Comparison of ENCODE assay signal across 10 mouse cellular contexts in the genomic region with DNA sequence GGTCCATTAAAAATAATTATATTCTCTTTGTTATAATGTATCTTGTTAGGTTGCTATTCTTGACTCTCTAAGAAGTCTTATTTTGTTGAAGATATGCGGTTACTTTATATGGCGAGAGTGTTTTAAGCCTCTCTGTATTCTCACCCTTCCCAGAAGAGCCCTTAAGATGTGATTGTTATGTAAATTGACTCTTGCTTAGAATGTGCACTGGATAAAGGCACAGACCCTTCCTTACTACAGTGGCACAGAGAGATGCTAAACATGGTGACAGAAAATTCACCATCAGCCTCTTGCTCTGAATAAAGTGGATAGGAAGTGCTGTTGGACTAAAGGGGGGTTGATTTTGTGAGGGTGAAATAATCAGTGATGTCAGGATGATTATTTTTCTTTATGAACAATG.
"Had no signal": no experiment of that assay in that cellular context is flagged by ENCODE, and none has a peak within 500 bp of the region (broad histone marks: within the 10 kb centered on the region; RNA-seq: fewer than 3 reads in every experiment).

No protein-coding gene starts in this region.

- H3K36me3 ChIP-seq: limb, embryonic 13.5 days had no signal

- H3K4me2 ChIP-seq: limb, embryonic 13.5 days had no signal

- H3K27ac ChIP-seq: limb, embryonic 13.5 days; liver, embryonic 14.5 days; stomach, postnatal 0 days had no signal

- H3K4me3 ChIP-seq: limb, embryonic 13.5 days had no signal

- H3K27me3 ChIP-seq: limb, embryonic 13.5 days had no signal

- H3K9ac ChIP-seq: limb, embryonic 13.5 days; liver, embryonic 14.5 days had no signal

- DNase-seq: kidney, adult 18-20 months; kidney, postnatal 10 days; left cerebral cortex, postnatal 4 days; lung, adult 18-20 months; right cerebral cortex, adult 18-20 months; thymus, adult 2 months; thymus, postnatal 25 days had no signal

- H3K9me3 ChIP-seq: limb, embryonic 13.5 days had no signal

- H3K4me1 ChIP-seq: limb, embryonic 13.5 days had no signal
